Mouse (Mus musculus) mammary gland, adult 2 months (tissue): ENCODE results near the gene Sec1. TPM values are rescaled to one million over a fixed set of nuclear protein-coding genes. Genes with fewer than 3 reads are reported as not detected.

Experiments
- polyA plus RNA-seq: library from polyadenylated mRNA; depleted of rRNA; stranded (reverse); fragments of >200 nt; gene quantifications from 2 replicates; pipeline ENCODE4 v1.2.3, GENCODE M21; 2012; ENCODE audit warnings: low replicate concordance; rRNA removed

Gene Sec1
- 0.72 and 0.76 TPM in 2 replicates for polyA plus RNA-seq

GRCm38 (mm10) chr7:45693921-45694591, at the start of gene Sec1:
Gene Sec1, minus strand, starts transcription at chr7:45694402.

GRCm38 (mm10) chr7:45725713-45726112, 31.5 kb upstream of the Sec1 start, which contains the start of gene Spaca4:
Gene Spaca4, minus strand, starts transcription at chr7:45725813.

DNA sequence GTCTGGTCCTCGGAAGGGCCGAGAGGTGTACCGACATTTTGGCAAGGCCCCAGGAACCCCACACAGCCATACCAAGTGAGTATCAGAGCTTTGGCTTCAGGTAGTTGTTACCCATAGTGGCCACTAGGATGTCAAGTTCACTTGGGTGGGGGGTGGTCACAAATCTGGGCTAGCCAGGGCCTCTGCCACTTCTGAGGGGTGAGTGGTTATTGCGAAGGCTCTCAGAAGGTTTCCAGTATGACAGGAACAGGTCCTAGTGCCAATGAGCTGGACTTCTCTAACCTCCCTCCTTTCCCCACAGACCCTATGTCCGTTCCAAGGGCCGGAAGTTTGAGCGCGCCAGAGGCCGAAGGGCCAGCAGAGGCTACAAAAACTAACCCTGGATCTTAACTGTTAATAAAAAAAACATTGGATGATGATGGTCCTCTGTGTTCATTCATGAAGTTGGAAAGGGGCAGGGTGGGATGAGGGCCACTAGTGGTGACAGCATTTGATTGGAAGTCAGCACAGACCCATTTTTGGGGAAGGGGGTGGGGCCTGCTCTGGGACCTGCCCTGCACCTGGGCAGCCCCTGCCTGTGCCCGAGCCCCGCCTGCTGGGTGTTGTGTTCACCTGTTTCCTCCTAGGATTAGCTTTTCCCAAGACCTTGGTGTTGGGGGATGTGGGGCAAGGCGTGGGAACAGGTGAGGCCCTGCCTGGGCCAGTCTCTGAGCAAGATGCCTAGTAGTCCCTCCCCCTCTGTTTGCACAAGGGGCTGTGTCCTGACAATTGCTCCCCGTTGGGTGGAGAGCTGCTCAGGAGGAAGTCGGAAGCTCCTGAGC, 26.4 kb upstream of the Sec1 start, which contains the start of gene Fam83e:
Gene Fam83e (plus strand): TSS at position 800 of the 821 bp plus-strand sequence.

GRCm38 (mm10) chr7:45717918-45718297, 23.7 kb upstream of the Sec1 start, which contains the start of gene Sphk2:
Gene Sphk2, minus strand, starts transcription at chr7:45718002.

GRCm38 (mm10) chr7:45715090-45715708, 21.0 kb upstream of the Sec1 start, which contains the start of gene Rpl18:
Gene Rpl18, plus strand, starts transcription at chr7:45715457.

DNA sequence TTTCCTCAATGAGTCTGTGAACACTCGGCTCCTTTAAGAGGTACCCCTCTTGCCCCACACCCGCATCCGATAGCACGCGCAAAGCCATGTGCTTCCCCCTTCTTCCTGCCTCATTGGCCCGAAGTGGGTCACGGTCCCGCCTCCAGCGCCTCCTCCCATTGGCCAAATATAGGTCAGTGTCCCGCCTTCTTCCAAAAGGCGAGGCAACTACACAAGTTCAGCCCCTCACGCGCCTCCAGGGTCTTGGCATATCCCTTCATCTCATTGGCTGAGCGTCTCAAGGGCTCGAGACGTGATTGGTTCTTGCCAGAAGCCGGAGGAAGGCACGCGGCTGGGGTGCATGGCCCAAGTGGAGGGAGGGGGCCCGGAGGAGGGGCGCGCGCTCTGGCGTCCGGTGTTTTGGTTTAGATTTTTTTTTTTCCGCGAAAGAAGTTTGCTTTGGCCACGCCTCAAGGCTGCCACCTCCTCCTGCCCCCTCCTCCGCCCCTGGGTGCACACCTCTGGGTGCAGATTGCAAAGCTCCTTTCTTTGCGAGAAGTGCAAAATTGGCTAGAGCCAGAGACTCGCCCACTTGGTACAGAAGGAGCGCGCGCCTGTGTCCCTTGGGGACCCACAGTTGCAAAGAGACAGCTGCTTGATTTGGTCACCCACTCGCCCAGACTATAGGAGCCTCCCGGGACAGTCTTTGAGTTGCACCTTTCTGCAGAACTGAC, 10.7 kb upstream of the Sec1 start, which contains the start of gene Dbp:
Gene Dbp (plus strand): TSS at position 359 of the 713 bp plus-strand sequence.

DNA sequence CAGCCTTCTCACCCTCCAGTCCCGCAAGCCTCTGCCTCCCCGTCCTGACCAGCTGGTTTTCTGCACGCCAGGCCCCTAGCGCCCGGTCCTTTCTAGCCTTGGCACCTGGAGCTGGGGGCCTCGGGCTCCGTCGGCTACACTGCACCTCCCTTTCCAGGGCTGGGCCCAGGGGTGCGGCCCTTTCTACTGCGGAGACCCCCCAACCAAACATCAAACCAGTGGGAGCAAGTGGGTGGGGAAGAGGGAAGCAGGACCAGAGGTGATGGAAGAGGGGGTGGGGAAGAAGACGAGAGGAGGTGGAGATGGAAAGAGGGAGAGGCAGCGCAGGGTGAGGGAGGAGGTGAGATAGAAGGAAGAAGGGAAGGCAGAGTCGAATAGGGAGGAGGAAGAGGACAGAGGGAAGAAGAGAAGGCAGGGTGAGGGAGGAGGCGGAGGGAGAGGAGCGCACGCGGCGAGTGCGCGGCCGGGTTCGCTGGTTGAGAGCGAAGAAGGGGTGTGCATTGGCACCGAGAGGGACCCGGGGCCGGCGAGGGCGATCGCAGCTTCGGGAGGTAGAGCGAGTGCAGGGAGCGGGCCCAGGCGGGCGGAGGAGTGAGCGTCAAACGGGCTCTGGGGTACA, 5.4 kb upstream of the Sec1 start, which contains the start of gene Car11:
Gene Car11 (plus strand): TSS at position 321 of the 619 bp plus-strand sequence.

DNA sequence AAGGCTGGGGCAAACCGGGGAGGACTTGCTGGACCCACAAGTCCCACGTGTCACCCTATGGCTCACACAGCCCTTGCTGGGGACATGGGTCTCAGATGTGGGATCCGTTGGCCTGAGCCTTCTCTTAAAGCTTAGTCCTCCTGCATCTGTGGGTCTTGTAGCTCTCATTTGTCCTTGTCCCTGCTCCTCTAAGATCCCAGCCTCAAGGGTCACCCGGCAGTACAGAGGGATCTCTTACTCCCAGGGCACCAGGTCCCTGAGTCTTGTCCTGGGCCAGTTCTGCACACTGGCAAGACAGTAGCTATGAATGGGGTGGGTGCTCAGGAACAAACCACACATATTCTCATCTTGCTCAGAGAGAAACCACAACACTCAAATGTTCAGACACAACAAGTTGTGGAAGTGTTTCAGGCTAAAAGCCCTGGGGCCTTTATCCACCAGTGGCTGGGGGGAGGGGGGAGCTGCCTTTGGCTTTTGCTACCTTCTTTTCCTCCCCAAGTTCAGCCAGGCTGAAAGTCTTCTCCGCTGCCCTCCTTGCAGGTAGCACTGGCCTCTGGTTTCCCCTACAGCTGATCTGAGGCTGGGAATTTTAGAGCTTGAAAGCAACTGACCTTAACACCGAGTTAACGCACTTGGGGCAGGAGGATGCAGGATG, 10.7 kb downstream of the Sec1 start, which contains the start of gene Ntn5:
Gene Ntn5 (plus strand): TSS at position 627 of the 655 bp plus-strand sequence.

GRCm38 (mm10) chr7:45666161-45666560, 28.0 kb downstream of the Sec1 start, which contains the start of gene Fut2:
Gene Fut2, minus strand, starts transcription at chr7:45666394.

GRCm38 (mm10) chr7:45639561-45640027, 54.6 kb downstream of the Sec1 start, which contains the start of gene Mamstr:
Gene Mamstr, plus strand, starts transcription at chr7:45639977.

Other genes starting within 250 kb of the Sec1 start
- gene Ftl1, start 234.5 kb downstream of the Sec1 start, polyA plus RNA-seq = 3,321 and 4,005 TPM in 2 replicates
- gene Bax, start 227.5 kb downstream of the Sec1 start, polyA plus RNA-seq = 92.1 and 140 TPM in 2 replicates
- 0.16 TPM in 1 of 2 replicates, not detected in the other for gene Tulp2, start 212.5 kb downstream of the Sec1 start, polyA plus RNA-seq
- 10.3 TPM in 1 of 2 replicates, not detected in the other for gene Gm45808, start 207.6 kb downstream of the Sec1 start, polyA plus RNA-seq
- gene Dhdh, start 205.6 kb downstream of the Sec1 start, polyA plus RNA-seq = 15.8 and 23.4 TPM in 2 replicates
- gene Nucb1, start 184.0 kb downstream of the Sec1 start, polyA plus RNA-seq = 431 and 432 TPM in 2 replicates
- 34.6 and 48.5 TPM in 2 replicates for gene Ppp1r15a, start 168.1 kb downstream of the Sec1 start, polyA plus RNA-seq
- gene Plekha4, start 168.1 kb downstream of the Sec1 start, polyA plus RNA-seq = 29.9 and 34.7 TPM in 2 replicates
- 4.9 and 5.8 TPM in 2 replicates for gene Hsd17b14, start 139.5 kb downstream of the Sec1 start, polyA plus RNA-seq
- gene Bcat2, start 124.2 kb downstream of the Sec1 start, polyA plus RNA-seq = 142 and 145 TPM in 2 replicates
- gene Fgf21, start 78.9 kb downstream of the Sec1 start, polyA plus RNA-seq = 0.67 and 0.88 TPM in 2 replicates
- 0.12 and 0.72 TPM in 2 replicates for gene Fut1, start 77.1 kb downstream of the Sec1 start, polyA plus RNA-seq
- 0.49 and 0.54 TPM in 2 replicates for gene Izumo1, start 72.6 kb downstream of the Sec1 start, polyA plus RNA-seq
- gene Rasip1, start 66.9 kb downstream of the Sec1 start, polyA plus RNA-seq = 32.4 and 54.6 TPM in 2 replicates
- gene Mamstr, start 54.4 kb downstream of the Sec1 start, polyA plus RNA-seq = 5.6 and 22.3 TPM in 2 replicates
- gene Fut2, start 28.0 kb downstream of the Sec1 start, polyA plus RNA-seq = 0.16 and 1.4 TPM in 2 replicates
- gene Ntn5, start 10.4 kb downstream of the Sec1 start, polyA plus RNA-seq = 0.72 and 2.4 TPM in 2 replicates
- 14.2 and 17.5 TPM in 2 replicates for gene Car11, start 5.4 kb upstream of the Sec1 start, polyA plus RNA-seq
- 57.0 and 110 TPM in 2 replicates for gene Dbp, start 10.7 kb upstream of the Sec1 start, polyA plus RNA-seq
- 1,150 and 1,812 TPM in 2 replicates for gene Rpl18, start 21.1 kb upstream of the Sec1 start, polyA plus RNA-seq
- 50.2 and 90.3 TPM in 2 replicates for gene Sphk2, start 23.6 kb upstream of the Sec1 start, polyA plus RNA-seq
- 1.9 and 3.4 TPM in 2 replicates for gene Fam83e, start 26.8 kb upstream of the Sec1 start, polyA plus RNA-seq
- gene Spaca4, start 31.4 kb upstream of the Sec1 start, polyA plus RNA-seq = 0.29 and 0.37 TPM in 2 replicates
- gene Lmtk3, start 89.3 kb upstream of the Sec1 start, polyA plus RNA-seq = 3.9 and 7.3 TPM in 2 replicates
- gene Sult2b1, start 90.3 kb upstream of the Sec1 start, polyA plus RNA-seq = 2.4 and 4.2 TPM in 2 replicates
- 30.1 and 42.3 TPM in 2 replicates for gene Cyth2, start 120.2 kb upstream of the Sec1 start, polyA plus RNA-seq
- gene Kcnj14, start 130.4 kb upstream of the Sec1 start, polyA plus RNA-seq = 4.8 and 9.6 TPM in 2 replicates
- gene Grwd1, start 136.5 kb upstream of the Sec1 start, polyA plus RNA-seq = 14.9 and 20.4 TPM in 2 replicates
- gene Kdelr1, start 178.4 kb upstream of the Sec1 start, polyA plus RNA-seq = 193 and 506 TPM in 2 replicates
- gene Grin2d, start 184.0 kb upstream of the Sec1 start, polyA plus RNA-seq = 1.3 and 3.6 TPM in 2 replicates
- gene Syngr4, start 202.3 kb upstream of the Sec1 start, polyA plus RNA-seq = 0.26 TPM in 1 of 2 replicates, not detected in the other
- 138 and 156 TPM in 2 replicates for gene Tmem143, start 202.5 kb upstream of the Sec1 start, polyA plus RNA-seq
- 335 and 341 TPM in 2 replicates for gene Emp3, start 227.0 kb upstream of the Sec1 start, polyA plus RNA-seq
- 2.7 and 4.8 TPM in 2 replicates for gene Ccdc114, start 229.7 kb upstream of the Sec1 start, polyA plus RNA-seq